Comparison of ENCODE assay signal across 16 mouse cellular contexts in the genomic region with DNA sequence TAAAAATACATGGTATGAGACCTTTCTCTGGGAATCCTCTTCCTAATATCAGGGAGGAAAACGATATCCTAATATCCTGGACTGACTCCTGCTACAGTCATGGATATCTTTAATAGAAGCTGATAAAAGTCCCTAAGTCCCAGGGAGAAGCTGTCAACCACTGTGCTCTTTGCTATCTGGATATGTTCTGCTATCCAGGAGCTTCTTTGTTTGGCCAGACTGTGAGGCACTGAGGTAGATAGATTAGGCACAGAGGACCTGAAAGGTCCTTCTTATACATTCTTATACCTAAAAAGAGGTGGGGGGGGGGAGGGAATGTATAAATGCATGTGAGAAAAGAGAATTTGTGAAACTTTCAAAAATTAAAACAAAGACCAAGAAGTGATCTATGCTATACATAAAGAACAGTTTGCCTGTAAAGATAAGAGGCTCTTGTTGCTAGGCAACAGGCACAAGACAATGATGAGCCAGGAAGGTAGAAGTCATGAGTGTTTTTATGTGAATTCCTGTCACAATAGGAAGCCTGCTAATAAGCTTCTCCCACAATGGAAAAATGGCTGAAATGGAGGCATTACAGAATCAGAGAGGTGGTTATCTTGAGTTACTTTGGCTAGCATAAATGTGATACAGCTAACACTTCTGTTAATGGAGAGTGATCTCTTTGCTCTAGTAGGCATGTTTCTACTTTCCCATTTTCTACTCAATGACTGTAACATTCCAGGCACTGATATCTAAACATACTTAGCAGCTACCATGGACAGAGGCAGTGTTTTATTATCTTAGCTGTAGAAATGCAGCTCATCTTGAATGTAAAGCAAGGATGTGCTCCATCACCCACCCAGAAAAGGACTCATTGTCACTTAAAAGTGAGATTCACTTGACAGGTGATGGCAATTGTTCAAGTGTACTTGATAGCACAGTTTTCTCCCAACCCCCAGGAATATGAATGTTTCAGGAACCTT.
DNase-seq lines count a peak whose midpoint lies in the region; ATAC-seq and TF ChIP-seq lines count a peak whose summit lies in the region.
"Had no signal": no experiment of that assay in that cellular context is flagged by ENCODE, and none has a peak within 500 bp of the region (broad histone marks: within the 10 kb centered on the region; RNA-seq: fewer than 3 reads in every experiment).

No protein-coding gene starts in this region.

- H3K4me2 ChIP-seq in kidney, postnatal 0 days (ENCODE audit: low read length) = no peak overlapping the region
- no peak overlapping the region for H3K4me2 ChIP-seq in forebrain, postnatal 0 days (ENCODE audit: low read depth)
- no peak overlapping the region for H3K4me2 ChIP-seq in neural tube, embryonic 13.5 days
- H3K4me2 ChIP-seq: intestine, embryonic 15.5 days; limb, embryonic 12.5 days had no signal

- ATAC-seq in kidney, postnatal 0 days (replicated peaks; ENCODE audit: low FRiP score, low read depth) = no peak
- peak; percentile 75; the same call in 1 of the 2 replicates for ATAC-seq in forebrain, postnatal 0 days
- peak; percentile 47; the same call in 1 of the 2 replicates for ATAC-seq in neural tube, embryonic 13.5 days (ENCODE audit: low read depth)
- ATAC-seq: intestine, embryonic 15.5 days; liver, postnatal 0 days had no signal

- no peak overlapping the region for H3K4me3 ChIP-seq in kidney, postnatal 0 days (replicated peaks; ENCODE audit: low read depth, low read length)
- H3K4me3 ChIP-seq in forebrain, postnatal 0 days (ENCODE audit: low read depth, low read length) = no peak overlapping the region
- no peak overlapping the region for H3K4me3 ChIP-seq in neural tube, embryonic 13.5 days
- no peak overlapping the region for H3K4me3 ChIP-seq in cerebellum, adult 2 months (replicated peaks; ENCODE audit: insufficient read depth, low read depth, low read length)
- no peak overlapping the region for H3K4me3 ChIP-seq in gastrocnemius, adult 2 months
- H3K4me3 ChIP-seq: intestine, embryonic 15.5 days; limb, embryonic 12.5 days had no signal

- no peak for TF ChIP-seq CTCF in kidney, postnatal 0 days (IDR thresholded peaks at IDR 0.05; ENCODE audit: low read depth)
- TF ChIP-seq CTCF in brain, embryonic 14.5 days (IDR thresholded peaks at IDR 0.05; ENCODE audit: borderline replicate concordance, extremely low read depth, insufficient read depth, insufficient read length) = no peak
- no peak for TF ChIP-seq CTCF in forebrain, postnatal 0 days (IDR thresholded peaks at IDR 0.05; ENCODE audit: low read depth)
- TF ChIP-seq CTCF in cerebellum, adult 2 months (IDR thresholded peaks at IDR 0.05; ENCODE audit: borderline replicate concordance, insufficient read depth, low read depth, low read length) = no peak
- TF ChIP-seq CTCF in gastrocnemius, adult 2 months (IDR thresholded peaks at IDR 0.05) = no peak

- DNase-seq in kidney, postnatal 0 days (ENCODE audit: low spot score) = peak; percentile 28
- no peak for DNase-seq in kidney, adult 11 months
- peak; percentile 84 for DNase-seq in brain, embryonic 14.5 days (ENCODE audit: low read depth)
- DNase-seq in forebrain, postnatal 0 days = peak; percentile 53
- no peak for DNase-seq in cerebellum, adult 2 months
- DNase-seq in gastrocnemius, adult 2 months = no peak
- DNase-seq in thymus, postnatal 4 days = no peak
- DNase-seq: cerebellum, postnatal 14 days; heart, adult 18-20 months; kidney, postnatal 36 days; liver, postnatal 0 days; thymus, postnatal 14 days had no signal

- TF ChIP-seq POLR2A in brain, embryonic 14.5 days (IDR thresholded peaks at IDR 0.05; ENCODE audit: borderline replicate concordance, extremely low read depth, insufficient read depth, insufficient read length, poor library complexity, severe bottlenecking) = no peak
- no peak for TF ChIP-seq POLR2A in cerebellum, adult 2 months (IDR thresholded peaks at IDR 0.05; ENCODE audit: borderline replicate concordance, insufficient read depth, low read length)

- 89% methylated on average over 1 of the region's 1 CpGs for WGBS in kidney, postnatal 0 days
- WGBS in forebrain, postnatal 0 days = 80% methylated on average over 1 of the region's 1 CpGs
- WGBS in neural tube, embryonic 13.5 days = 71% methylated on average over 1 of the region's 1 CpGs
- WGBS in cerebellum, adult 2 months = 83% methylated on average over 1 of the region's 1 CpGs

- no peak overlapping the region for H3K27ac ChIP-seq in kidney, postnatal 0 days
- peak overlapping the region; percentile 46 for H3K27ac ChIP-seq in forebrain, postnatal 0 days (ENCODE audit: low read depth, low read length)
- peak overlapping the region; percentile 52; the same call in 1 of the 2 replicates for H3K27ac ChIP-seq in neural tube, embryonic 13.5 days (replicated peaks)
- no peak overlapping the region for H3K27ac ChIP-seq in cerebellum, adult 2 months (ENCODE audit: insufficient read depth, low read length)
- H3K27ac ChIP-seq in gastrocnemius, adult 2 months = no peak overlapping the region
- H3K27ac ChIP-seq: intestine, embryonic 15.5 days; limb, embryonic 12.5 days; macrophage had no signal

- H3K27me3 ChIP-seq in kidney, postnatal 0 days (ENCODE audit: insufficient read depth, low read length) = no peaks in the 10 kb centered on the region
- no peaks in the 10 kb centered on the region for H3K27me3 ChIP-seq in forebrain, postnatal 0 days (ENCODE audit: insufficient read depth, low read length)
- H3K27me3 ChIP-seq in neural tube, embryonic 13.5 days = no peaks in the 10 kb centered on the region
- no peaks in the 10 kb centered on the region for H3K27me3 ChIP-seq in cerebellum, adult 2 months (ENCODE audit: control insufficient read depth, insufficient read depth, low read length)
- H3K27me3 ChIP-seq: intestine, embryonic 15.5 days; limb, embryonic 12.5 days had no signal

- no peaks in the 10 kb centered on the region for H3K9me3 ChIP-seq in kidney, postnatal 0 days (replicated peaks; ENCODE audit: low read length)
- no peaks in the 10 kb centered on the region for H3K9me3 ChIP-seq in forebrain, postnatal 0 days (ENCODE audit: low read length)
- no peaks in the 10 kb centered on the region for H3K9me3 ChIP-seq in neural tube, embryonic 13.5 days
- H3K9me3 ChIP-seq: intestine, embryonic 15.5 days; limb, embryonic 12.5 days had no signal

- intact Hi-C loops in gastrocnemius, adult 2 months (cut with DNase I) = no loop called here

- H3K4me1 ChIP-seq in kidney, postnatal 0 days (replicated peaks; ENCODE audit: insufficient read depth, low read length) = no peaks in the 10 kb centered on the region
- peaks cover 3% of the 10 kb centered on the region; the same call in 1 of the 2 replicates for H3K4me1 ChIP-seq in forebrain, postnatal 0 days (ENCODE audit: insufficient read depth)
- H3K4me1 ChIP-seq in neural tube, embryonic 13.5 days (replicated peaks) = peaks cover 9% of the 10 kb centered on the region
- H3K4me1 ChIP-seq in cerebellum, adult 2 months (ENCODE audit: control insufficient read depth, insufficient read depth, low read length) = no peaks in the 10 kb centered on the region
- H3K4me1 ChIP-seq: intestine, embryonic 15.5 days; limb, embryonic 12.5 days had no signal

- no peak overlapping the region for H3K9ac ChIP-seq in kidney, postnatal 0 days (ENCODE audit: low read depth, low read length)
- no peak overlapping the region for H3K9ac ChIP-seq in forebrain, postnatal 0 days
- H3K9ac ChIP-seq in neural tube, embryonic 13.5 days = no peak overlapping the region
- H3K9ac ChIP-seq: intestine, embryonic 15.5 days; limb, embryonic 12.5 days; liver, postnatal 0 days had no signal

- H3K36me3 ChIP-seq in kidney, postnatal 0 days (ENCODE audit: insufficient read depth, low read length) = no peaks in the 10 kb centered on the region
- H3K36me3 ChIP-seq in forebrain, postnatal 0 days (ENCODE audit: insufficient read depth) = no peaks in the 10 kb centered on the region
- H3K36me3 ChIP-seq in neural tube, embryonic 13.5 days = no peaks in the 10 kb centered on the region
- H3K36me3 ChIP-seq: intestine, embryonic 15.5 days; limb, embryonic 12.5 days had no signal

Comparison
In these comparisons a context has a peak if more than half of its experiments do, and no peak if none do; other contexts are left out.
1. DNase-seq: peak in kidney, postnatal 0 days (single experiment), brain, embryonic 14.5 days (single experiment) and forebrain, postnatal 0 days (single experiment); none in kidney, adult 11 months (single experiment), cerebellum, adult 2 months (0 of 2), gastrocnemius, adult 2 months (single experiment) and thymus, postnatal 4 days (single experiment).
2. H3K27ac ChIP-seq: peak in forebrain, postnatal 0 days (single experiment) and neural tube, embryonic 13.5 days (single experiment); none in kidney, postnatal 0 days (single experiment), cerebellum, adult 2 months (single experiment) and gastrocnemius, adult 2 months (single experiment).